In genomic region chr4:141682706-141683230, GRCm38 (mm10) we compare ENCODE assay signal across 11 mouse cellular contexts. TPM values are rescaled to one million over a fixed set of nuclear protein-coding genes. Genes with fewer than 3 reads are reported as not detected.
DNase-seq lines count a peak whose midpoint lies in the region; ATAC-seq and TF ChIP-seq lines count a peak whose summit lies in the region.
"Had no signal": no experiment of that assay in that cellular context is flagged by ENCODE, and none has a peak within 500 bp of the region (broad histone marks: within the 10 kb centered on the region; RNA-seq: fewer than 3 reads in every experiment).

No protein-coding gene starts in this region.

- ATAC-seq in lung, embryonic 16.5 days (ENCODE audit: low read depth), result peak; percentile 65
- ATAC-seq in stomach, embryonic 16.5 days (ENCODE audit: insufficient read depth, low FRiP score), result no peak
- no peak for ATAC-seq in megakaryocyte, adult 5-6 weeks (ENCODE audit: poor library complexity, severe bottlenecking)
- ATAC-seq: forebrain, embryonic 13.5 days had no signal

- TF ChIP-seq CTCF in lung, adult 2 months (IDR thresholded peaks at IDR 0.05; ENCODE audit: insufficient read depth, low read length), result no peak

- peaks cover 15% of the 10 kb centered on the region for H3K4me1 ChIP-seq in lung, embryonic 16.5 days (replicated peaks; ENCODE audit: control insufficient read depth, insufficient read depth, low read length)
- 0 out of 2 replicates have a peak, but pooled peaks cover 3% of the 10 kb centered on the region for H3K4me1 ChIP-seq in lung, adult 2 months (ENCODE audit: control insufficient read depth, insufficient read depth, low read length)
- H3K4me1 ChIP-seq in stomach, embryonic 16.5 days (ENCODE audit: control insufficient read depth, insufficient read depth, low read length), result peaks cover 11% of the 10 kb centered on the region
- H3K4me1 ChIP-seq: forebrain, embryonic 13.5 days had no signal

- 0 out of 2 replicates have a peak overlapping the region, but pooled peaks have one; percentile 5 for H3K9ac ChIP-seq in lung, embryonic 16.5 days (ENCODE audit: low read length)
- no peak overlapping the region for H3K9ac ChIP-seq in stomach, embryonic 16.5 days (ENCODE audit: low read length)
- H3K9ac ChIP-seq: forebrain, embryonic 13.5 days; limb, embryonic 15.5 days had no signal

- no peaks in the 10 kb centered on the region for H3K27me3 ChIP-seq in lung, embryonic 16.5 days (ENCODE audit: control insufficient read depth, insufficient read depth, low read depth, low read length)
- H3K27me3 ChIP-seq in stomach, embryonic 16.5 days (ENCODE audit: control insufficient read depth, insufficient read depth, low read length), result no peaks in the 10 kb centered on the region
- H3K27me3 ChIP-seq: forebrain, embryonic 13.5 days; limb, embryonic 15.5 days had no signal

- peaks cover 21% of the 10 kb centered on the region for H3K36me3 ChIP-seq in lung, embryonic 16.5 days (ENCODE audit: control insufficient read depth, insufficient read depth, low read length)
- H3K36me3 ChIP-seq in stomach, embryonic 16.5 days (ENCODE audit: control insufficient read depth, insufficient read depth, low read length), result peaks cover 23% of the 10 kb centered on the region

- H3K4me3 ChIP-seq in lung, embryonic 16.5 days (ENCODE audit: low read length), result no peak overlapping the region
- no peak overlapping the region for H3K4me3 ChIP-seq in lung, adult 2 months (replicated peaks; ENCODE audit: extremely low read depth, low read depth, low read length)
- no peak overlapping the region for H3K4me3 ChIP-seq in stomach, embryonic 16.5 days (replicated peaks; ENCODE audit: low read length)
- H3K4me3 ChIP-seq: forebrain, embryonic 13.5 days; limb, embryonic 15.5 days had no signal

- H3K4me2 ChIP-seq in lung, embryonic 16.5 days (ENCODE audit: low read depth, low read length), result no peak overlapping the region
- no peak overlapping the region for H3K4me2 ChIP-seq in stomach, embryonic 16.5 days (ENCODE audit: low read depth, low read length)
- H3K4me2 ChIP-seq: forebrain, embryonic 13.5 days; limb, embryonic 15.5 days; midbrain, embryonic 11.5 days had no signal

- peak; percentile 93 for DNase-seq in heart, adult 11 months
- DNase-seq in heart, adult 9 months (ENCODE audit: low spot score in 2 of 2), result no peak
- no peak for DNase-seq in lung, adult 2 months
- peak; percentile 67 for DNase-seq in adrenal gland, postnatal 25 days
- DNase-seq in urinary bladder, postnatal 10 days (ENCODE audit: low spot score), result no peak

- TF ChIP-seq POLR2A in lung, adult 2 months (IDR thresholded peaks at IDR 0.05; ENCODE audit: borderline replicate concordance, extremely low read depth, low read depth, low read length), result no peak

- H3K27ac ChIP-seq in lung, embryonic 16.5 days (ENCODE audit: low read length), result no peak overlapping the region; the same call in 1 of the 2 replicates
- H3K27ac ChIP-seq in stomach, embryonic 16.5 days (ENCODE audit: low read length), result 0 out of 2 replicates have a peak overlapping the region, but pooled peaks have one; percentile 16
- H3K27ac ChIP-seq: forebrain, embryonic 13.5 days had no signal

- WGBS in lung, embryonic 16.5 days, result 51% methylated on average over 12 of the region's 12 CpGs
- 64% methylated on average over 12 of the region's 12 CpGs for WGBS in lung, adult 2 months
- 71% methylated on average over 12 of the region's 12 CpGs for WGBS in stomach, embryonic 16.5 days

- no peaks in the 10 kb centered on the region for H3K9me3 ChIP-seq in lung, embryonic 16.5 days (ENCODE audit: control insufficient read depth, low read length)
- no peaks in the 10 kb centered on the region for H3K9me3 ChIP-seq in stomach, embryonic 16.5 days (replicated peaks; ENCODE audit: control insufficient read depth, low read length)
- H3K9me3 ChIP-seq: forebrain, embryonic 13.5 days; limb, embryonic 15.5 days had no signal

RNA-seq across cellular contexts. Expression of gene Rsc1a1, which starts 2.6 kb away (rescaled TPM):
- not detected in 2 replicates for polyA plus RNA-seq in lung, embryonic 16.5 days (2015; fragmentation: Nextera tagmentation; extraction: Ambion mirVana)
- 9.0 and 14.1 TPM in 2 replicates for polyA plus RNA-seq in lung, adult 2 months (2012; rRNA removed)
- total RNA-seq in adrenal gland, postnatal 25 days (2021), result 18.5 TPM in 1 of 2 replicates, not detected in the other
- polyA plus RNA-seq in stomach, embryonic 16.5 days (2015; fragmentation: Nextera tagmentation; extraction: Ambion mirVana), result not detected in 2 replicates
- 26.8 and 33.7 TPM in 2 replicates for total RNA-seq in megakaryocyte, adult 5-6 weeks (2015)
- total RNA-seq in megakaryocyte, adult 5-6 weeks (2017), result 9.5 and 16.2 TPM in 2 replicates

RNA-seq across cellular contexts. Expression of gene Plekhm2, which starts 18.1 kb away (rescaled TPM):
- 5.7 and 6.9 TPM in 2 replicates for polyA plus RNA-seq in lung, embryonic 16.5 days (2015; fragmentation: Nextera tagmentation; extraction: Ambion mirVana)
- polyA plus RNA-seq in lung, adult 2 months (2012; rRNA removed), result 45.7 and 52.3 TPM in 2 replicates
- total RNA-seq in adrenal gland, postnatal 25 days (2021), result 54.7 and 61.0 TPM in 2 replicates
- 4.4 and 6.3 TPM in 2 replicates for polyA plus RNA-seq in stomach, embryonic 16.5 days (2015; fragmentation: Nextera tagmentation; extraction: Ambion mirVana)
- 11.1 and 14.9 TPM in 2 replicates for total RNA-seq in megakaryocyte, adult 5-6 weeks (2015)
- 10.4 and 11.1 TPM in 2 replicates for total RNA-seq in megakaryocyte, adult 5-6 weeks (2017)

RNA-seq across cellular contexts. Expression of gene Ddi2, which starts 40.5 kb away (rescaled TPM):
- polyA plus RNA-seq in lung, embryonic 16.5 days (2015; fragmentation: Nextera tagmentation; extraction: Ambion mirVana), result 18.1 and 18.3 TPM in 2 replicates
- 19.7 and 20.2 TPM in 2 replicates for polyA plus RNA-seq in lung, adult 2 months (2012; rRNA removed)
- 62.1 and 70.8 TPM in 2 replicates for total RNA-seq in adrenal gland, postnatal 25 days (2021)
- 18.8 and 19.7 TPM in 2 replicates for polyA plus RNA-seq in stomach, embryonic 16.5 days (2015; fragmentation: Nextera tagmentation; extraction: Ambion mirVana)
- total RNA-seq in megakaryocyte, adult 5-6 weeks (2015), result 25.2 and 29.1 TPM in 2 replicates
- 37.6 and 47.1 TPM in 2 replicates for total RNA-seq in megakaryocyte, adult 5-6 weeks (2017)

RNA-seq across cellular contexts. Expression of gene Slc25a34, which starts 59.1 kb away (rescaled TPM):
- polyA plus RNA-seq in lung, embryonic 16.5 days (2015; fragmentation: Nextera tagmentation; extraction: Ambion mirVana), result 0.18 and 0.20 TPM in 2 replicates
- 2.3 and 3.9 TPM in 2 replicates for polyA plus RNA-seq in lung, adult 2 months (2012; rRNA removed)
- total RNA-seq in adrenal gland, postnatal 25 days (2021), result 2.7 TPM in 2 replicates
- polyA plus RNA-seq in stomach, embryonic 16.5 days (2015; fragmentation: Nextera tagmentation; extraction: Ambion mirVana), result 0.62 and 1.6 TPM in 2 replicates
- total RNA-seq in megakaryocyte, adult 5-6 weeks (2015), result not detected in 2 replicates
- total RNA-seq in megakaryocyte, adult 5-6 weeks (2017), result not detected in 2 replicates
- polyA plus RNA-seq: midbrain, embryonic 11.5 days had no signal

Comparison
In these comparisons a context has a peak if more than half of its experiments do, and no peak if none do; other contexts are left out.
1. DNase-seq: peak in heart, adult 11 months (single experiment) and adrenal gland, postnatal 25 days (single experiment); none in heart, adult 9 months (0 of 2), lung, adult 2 months (single experiment) and urinary bladder, postnatal 10 days (single experiment).